Mouse (Mus musculus): Measurements from ENCODE around the gene Tmem222.

DNA sequence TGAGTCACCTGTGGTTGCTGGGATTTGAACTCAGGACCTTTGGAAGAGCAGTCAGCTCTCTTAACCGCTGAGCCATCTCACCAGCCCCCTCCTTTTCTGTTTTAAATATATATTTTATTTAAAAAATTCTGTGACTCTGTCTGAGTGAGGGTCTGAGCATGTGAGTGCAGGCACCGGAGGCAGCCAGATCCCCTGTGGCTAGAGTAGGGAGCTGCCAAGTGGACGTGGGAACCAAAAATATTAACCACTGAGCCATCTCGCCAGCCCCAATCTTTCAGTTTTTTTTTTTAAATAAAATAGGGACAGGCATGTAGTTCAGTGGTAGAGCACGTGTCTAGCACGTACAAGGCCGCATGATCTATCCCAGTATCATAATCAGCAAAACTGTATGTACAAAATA, 27.2 kb upstream of the Tmem222 start:
- TF ChIP-seq POLR2A (IDR thresholded peaks at IDR 0.05; ENCODE audit: extremely low read depth, insufficient read depth, low read length), result no peak
- TF ChIP-seq CTCF (IDR thresholded peaks at IDR 0.05; ENCODE audit: low read depth, low read length), result no peak
